Mouse (Mus musculus): ENCODE results near the gene Hba-x. TPM values are rescaled to one million over a fixed set of nuclear protein-coding genes. Genes with fewer than 3 reads are reported as not detected.

Hba-x gene
- polyA plus RNA-seq, 1 experiment from 2014 or later, result 300 TPM

DNA sequence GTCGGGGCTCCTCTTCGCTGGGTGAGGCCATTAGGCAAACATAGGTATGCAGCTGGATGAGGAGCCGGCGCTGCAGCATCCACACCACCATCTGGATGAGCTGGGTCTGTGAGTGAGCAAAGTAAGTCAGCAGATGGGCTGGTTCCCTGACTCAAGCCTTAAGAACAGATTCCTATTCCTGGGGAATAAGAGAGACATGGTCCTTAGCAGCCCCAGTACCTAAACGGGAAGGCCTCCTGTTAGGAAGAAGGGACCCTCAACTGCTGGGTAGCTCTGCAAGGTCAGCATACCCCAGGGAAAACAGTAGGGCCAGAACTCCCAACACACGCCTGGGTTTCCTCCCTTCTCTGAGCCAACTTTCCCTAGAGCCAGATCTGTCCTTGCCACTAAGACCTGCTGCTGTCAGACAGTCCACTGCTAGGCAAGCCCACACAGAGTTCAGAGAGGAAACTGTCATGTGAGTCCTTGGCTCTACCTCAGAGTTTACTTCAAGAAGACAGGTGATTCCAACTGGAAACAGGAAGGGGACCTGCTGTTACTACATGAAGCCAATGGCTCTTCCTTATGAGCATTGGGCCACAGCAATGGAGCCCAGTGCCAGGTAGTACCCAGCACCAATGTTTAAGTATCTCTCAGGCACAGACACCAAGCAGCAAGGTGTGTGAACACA lies 41.2 kb upstream of the Hba-x start:
- Histone ChIP-seq H3K9me3 (ENCODE audit: control insufficient read depth, low read length) (no peaks in the 10 kb centered on the region), H3K4me3 (ENCODE audit: control insufficient read depth in 1 of 2, insufficient read depth in 1 of 2, low read depth in 1 of 2, low read length in 2 of 2) (no peak overlapping the region), H3K27me3 (ENCODE audit: control insufficient read depth, insufficient read depth, low read length) (no peaks in the 10 kb centered on the region), H3K4me1 (ENCODE audit: control insufficient read depth in 2 of 2, insufficient read depth in 2 of 2, low read length in 2 of 2) (peaks cover 5 to 17% of the 10 kb centered on the region in 2 experiments; a peak in 3 of 4 replicates), H3K27ac (replicated peaks in 1 of 2; ENCODE audit: control insufficient read depth in 1 of 2, insufficient read depth in 1 of 2, low read depth in 2 of 2, low read length in 2 of 2) (no peak overlapping the region), H3K36me3 (ENCODE audit: control insufficient read depth, insufficient read depth, low read length) (peaks cover 76% of the 10 kb centered on the region), H3K9ac (ENCODE audit: low read length) (no peak overlapping the region), H3K4me2 (ENCODE audit: low read length) (no peak overlapping the region)
- ATAC-seq (ENCODE audit: insufficient number of reproducible peaks, insufficient read depth, low FRiP score, low read depth), result no peak
- WGBS, result 89% methylated on average over 6 of the region's 6 CpGs

DNA sequence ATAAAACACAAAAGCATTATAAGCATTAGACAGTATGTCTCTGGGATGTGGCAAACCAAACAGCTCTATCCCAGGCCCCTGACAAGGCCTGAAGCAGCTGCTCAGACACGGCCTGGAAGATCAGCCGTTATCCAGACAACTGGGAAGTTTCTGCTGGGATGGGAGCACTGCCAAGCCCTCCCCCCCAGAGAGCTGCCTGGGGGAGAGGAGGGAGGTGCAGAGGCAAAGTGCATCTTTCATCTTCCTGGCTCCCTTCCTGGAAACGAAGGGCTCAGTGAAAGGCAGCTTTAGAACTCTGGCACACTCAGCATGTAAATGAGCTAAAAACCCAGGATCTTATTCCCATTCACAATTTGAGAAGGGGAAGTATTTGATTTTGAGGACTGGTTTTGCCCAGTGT lies 40.6 kb upstream of the Hba-x start:
- Histone ChIP-seq H3K9me3 (ENCODE audit: control insufficient read depth, low read length) (no peaks in the 10 kb centered on the region), H3K4me3 (ENCODE audit: control insufficient read depth in 1 of 2, insufficient read depth in 1 of 2, low read depth in 1 of 2, low read length in 2 of 2) (no peak overlapping the region), H3K27me3 (ENCODE audit: control insufficient read depth, insufficient read depth, low read length) (no peaks in the 10 kb centered on the region), H3K27ac (replicated peaks in 1 of 2; ENCODE audit: control insufficient read depth in 1 of 2, insufficient read depth in 1 of 2, low read depth in 2 of 2, low read length in 2 of 2) (no peak overlapping the region), H3K4me2 (ENCODE audit: low read length) (no peak overlapping the region), H3K9ac (ENCODE audit: low read length) (peak overlapping the region; percentile 10; the same call in 1 of the 2 replicates), H3K4me1 (ENCODE audit: control insufficient read depth in 2 of 2, insufficient read depth in 2 of 2, low read length in 2 of 2) (peaks cover 5 to 17% of the 10 kb centered on the region in 2 experiments; a peak in 3 of 4 replicates), H3K36me3 (ENCODE audit: control insufficient read depth, insufficient read depth, low read length) (peaks cover 75% of the 10 kb centered on the region)
- ATAC-seq (ENCODE audit: insufficient number of reproducible peaks, insufficient read depth, low FRiP score, low read depth), result peak; percentile 45; the same call in 1 of the 2 replicates
- WGBS, result 18% methylated on average over 3 of the region's 3 CpGs

DNA sequence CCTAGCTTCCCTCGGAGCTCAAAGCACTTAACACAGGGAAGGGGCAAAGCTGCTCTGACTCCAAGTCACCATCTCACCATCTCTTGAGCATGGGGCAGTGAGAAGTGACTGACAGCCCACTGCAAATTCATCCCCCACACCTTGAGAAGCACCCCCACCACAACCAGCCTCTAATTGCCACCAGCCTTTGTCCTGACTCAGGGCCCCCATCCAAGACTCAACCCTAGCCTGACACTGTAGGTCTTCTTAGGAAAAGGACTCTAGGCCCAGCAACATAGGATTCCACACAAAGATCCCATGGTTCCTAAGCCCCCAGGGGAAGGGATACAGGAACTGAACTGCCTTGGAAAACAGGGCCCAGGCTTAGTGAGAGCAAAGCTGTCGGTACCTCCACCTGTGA lies 40.1 kb upstream of the Hba-x start:
- Histone ChIP-seq H3K4me2 (ENCODE audit: low read length) (no peak overlapping the region), H3K4me1 (ENCODE audit: control insufficient read depth in 2 of 2, insufficient read depth in 2 of 2, low read length in 2 of 2) (peaks cover 5 to 17% of the 10 kb centered on the region in 2 experiments; a peak in 3 of 4 replicates), H3K9ac (ENCODE audit: low read length) (0 out of 2 replicates have a peak overlapping the region, but pooled peaks have one; percentile 10), H3K36me3 (ENCODE audit: control insufficient read depth, insufficient read depth, low read length) (peaks cover 75% of the 10 kb centered on the region), H3K27ac (replicated peaks in 1 of 2; ENCODE audit: control insufficient read depth in 1 of 2, insufficient read depth in 1 of 2, low read depth in 2 of 2, low read length in 2 of 2) (no peak overlapping the region), H3K27me3 (ENCODE audit: control insufficient read depth, insufficient read depth, low read length) (no peaks in the 10 kb centered on the region), H3K4me3 (ENCODE audit: control insufficient read depth in 1 of 2, insufficient read depth in 1 of 2, low read depth in 1 of 2, low read length in 2 of 2) (no peak overlapping the region), H3K9me3 (ENCODE audit: control insufficient read depth, low read length) (no peaks in the 10 kb centered on the region)
- ATAC-seq (ENCODE audit: insufficient number of reproducible peaks, insufficient read depth, low FRiP score, low read depth), result no peak
- WGBS, result 48% methylated on average over 2 of the region's 2 CpGs

DNA sequence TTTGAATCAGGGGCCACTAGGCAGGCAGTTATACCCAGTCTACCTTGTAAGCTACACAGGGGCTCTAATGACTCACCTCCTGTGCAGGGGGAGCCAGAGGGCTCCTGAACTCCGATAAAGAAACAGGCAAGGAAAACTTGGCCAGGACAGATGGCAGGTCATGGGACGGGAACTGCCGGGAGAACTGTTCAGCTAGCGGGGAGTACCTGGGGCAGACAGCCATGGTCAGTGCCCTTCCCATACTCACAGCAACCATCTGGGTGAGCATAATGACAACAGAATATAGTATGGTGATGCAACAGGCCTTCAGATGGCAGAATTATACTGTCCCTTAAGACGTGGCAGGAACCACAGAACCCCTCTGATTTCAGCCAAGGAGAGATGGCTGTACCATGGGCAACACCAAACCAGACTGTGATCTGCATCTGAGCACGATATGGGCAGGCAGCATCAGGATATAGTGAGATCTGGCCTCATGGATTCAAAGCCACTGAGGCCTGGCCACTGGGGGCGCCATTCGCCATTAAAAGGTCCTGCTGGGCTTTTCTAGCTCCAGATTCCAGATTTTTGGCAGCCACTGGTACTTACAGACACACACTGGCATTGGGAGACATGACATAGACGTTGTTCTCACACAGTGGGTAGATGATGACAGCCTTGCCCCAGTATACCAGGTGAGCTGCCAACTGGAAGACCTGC lies 39.3 kb upstream of the Hba-x start:
- WGBS, result 62% methylated on average over 9 of the region's 9 CpGs
- Histone ChIP-seq H3K36me3 (ENCODE audit: control insufficient read depth, insufficient read depth, low read length) (peaks cover 75% of the 10 kb centered on the region), H3K27me3 (ENCODE audit: control insufficient read depth, insufficient read depth, low read length) (no peaks in the 10 kb centered on the region), H3K9me3 (ENCODE audit: control insufficient read depth, low read length) (no peaks in the 10 kb centered on the region), H3K4me1 (ENCODE audit: control insufficient read depth in 2 of 2, insufficient read depth in 2 of 2, low read length in 2 of 2) (peaks cover 5 to 17% of the 10 kb centered on the region in 2 experiments; a peak in 3 of 4 replicates), H3K27ac (replicated peaks in 1 of 2; ENCODE audit: control insufficient read depth in 1 of 2, insufficient read depth in 1 of 2, low read depth in 2 of 2, low read length in 2 of 2) (no peak overlapping the region), H3K4me3 (ENCODE audit: control insufficient read depth in 1 of 2, insufficient read depth in 1 of 2, low read depth in 1 of 2, low read length in 2 of 2) (no peak overlapping the region), H3K9ac (ENCODE audit: low read length) (no peak overlapping the region), H3K4me2 (ENCODE audit: low read length) (no peak overlapping the region)
- ATAC-seq (ENCODE audit: insufficient number of reproducible peaks, insufficient read depth, low FRiP score, low read depth), result no peak

DNA sequence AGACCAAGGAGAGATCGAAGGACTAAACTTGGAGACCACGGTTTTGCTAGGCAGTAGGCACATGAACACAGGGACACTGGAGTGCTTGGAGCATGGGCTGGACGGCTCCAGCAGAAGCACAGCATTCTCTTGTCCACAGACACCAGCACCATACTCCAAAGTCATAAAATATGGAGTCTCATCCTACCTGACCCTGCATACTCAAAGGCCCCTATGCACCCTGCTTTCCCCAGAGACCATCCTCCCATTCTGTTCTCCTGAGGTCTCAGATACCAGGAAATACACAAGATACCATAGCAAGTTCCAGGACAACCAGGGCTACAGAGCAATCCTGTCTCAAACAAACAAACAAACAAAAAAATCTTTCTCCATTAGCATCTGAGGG lies 38.8 kb upstream of the Hba-x start:
- no peak overlapping the region for H3K4me3 ChIP-seq (ENCODE audit: control insufficient read depth in 1 of 2, insufficient read depth in 1 of 2, low read depth in 1 of 2, low read length in 2 of 2)
- 76% methylated on average over 3 of the region's 3 CpGs for WGBS
- peaks cover 73% of the 10 kb centered on the region for H3K36me3 ChIP-seq (ENCODE audit: control insufficient read depth, insufficient read depth, low read length)
- H3K4me2 ChIP-seq (ENCODE audit: low read length), result no peak overlapping the region
- no peak for ATAC-seq (ENCODE audit: insufficient number of reproducible peaks, insufficient read depth, low FRiP score, low read depth)
- no peak overlapping the region for H3K9ac ChIP-seq (ENCODE audit: low read length)
- H3K27ac ChIP-seq (replicated peaks in 1 of 2; ENCODE audit: control insufficient read depth in 1 of 2, insufficient read depth in 1 of 2, low read depth in 2 of 2, low read length in 2 of 2), result no peak overlapping the region
- no peaks in the 10 kb centered on the region for H3K9me3 ChIP-seq (ENCODE audit: control insufficient read depth, low read length)
- peaks cover 5 to 17% of the 10 kb centered on the region in 2 experiments; a peak in 3 of 4 replicates for H3K4me1 ChIP-seq (ENCODE audit: control insufficient read depth in 2 of 2, insufficient read depth in 2 of 2, low read length in 2 of 2)
- H3K27me3 ChIP-seq (ENCODE audit: control insufficient read depth, insufficient read depth, low read length), result no peaks in the 10 kb centered on the region

DNA sequence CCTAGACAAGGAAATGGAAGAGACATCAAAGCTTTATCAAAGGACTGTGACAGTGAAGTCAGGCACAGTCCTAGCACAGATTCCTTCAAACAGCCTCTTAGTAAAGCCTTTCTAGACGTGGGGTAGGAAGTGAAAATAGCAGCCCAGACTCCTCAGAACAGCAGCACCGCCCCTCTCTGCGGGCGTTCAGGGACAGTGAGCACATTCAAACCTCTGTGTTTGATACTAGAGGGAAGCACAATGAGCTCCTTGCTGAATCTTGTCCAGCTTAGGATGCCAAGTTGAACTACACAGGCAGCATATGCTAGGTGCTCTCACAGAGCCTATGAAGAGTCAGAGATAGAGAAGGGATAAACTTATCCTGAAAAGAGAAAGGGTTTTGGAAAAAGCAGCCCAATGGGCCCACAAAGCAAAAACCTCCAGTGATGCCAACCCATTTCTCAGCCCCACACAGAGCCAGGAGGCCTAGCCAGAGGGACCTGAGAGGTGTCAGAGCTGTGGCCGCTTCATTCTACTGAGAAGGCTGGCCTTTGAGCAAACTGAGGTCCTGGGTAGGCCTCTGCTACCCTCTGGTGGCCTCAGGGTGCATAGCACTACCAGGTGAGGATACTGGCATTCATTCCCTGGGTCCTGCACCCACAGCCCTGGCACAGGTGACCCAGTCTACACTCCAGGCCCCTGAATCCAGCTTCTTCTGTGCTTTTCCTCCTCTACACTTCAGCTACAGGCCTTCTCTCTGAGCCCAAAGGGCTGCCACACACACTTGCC lies 37.9 kb upstream of the Hba-x start:
- no peak overlapping the region for H3K4me3 ChIP-seq (ENCODE audit: control insufficient read depth in 1 of 2, insufficient read depth in 1 of 2, low read depth in 1 of 2, low read length in 2 of 2)
- H3K9me3 ChIP-seq (ENCODE audit: control insufficient read depth, low read length), result no peaks in the 10 kb centered on the region
- peaks cover 66% of the 10 kb centered on the region for H3K36me3 ChIP-seq (ENCODE audit: control insufficient read depth, insufficient read depth, low read length)
- 71% methylated on average over 5 of the region's 5 CpGs for WGBS
- H3K4me1 ChIP-seq (ENCODE audit: control insufficient read depth in 2 of 2, insufficient read depth in 2 of 2, low read length in 2 of 2), result peaks cover 5 to 18% of the 10 kb centered on the region in 2 experiments; a peak in 3 of 4 replicates
- H3K27me3 ChIP-seq (ENCODE audit: control insufficient read depth, insufficient read depth, low read length), result no peaks in the 10 kb centered on the region
- H3K4me2 ChIP-seq (ENCODE audit: low read length), result no peak overlapping the region
- ATAC-seq (ENCODE audit: insufficient number of reproducible peaks, insufficient read depth, low FRiP score, low read depth), result peak; percentile 51
- no peak overlapping the region for H3K9ac ChIP-seq (ENCODE audit: low read length)
- no peak overlapping the region for H3K27ac ChIP-seq (replicated peaks in 1 of 2; ENCODE audit: control insufficient read depth in 1 of 2, insufficient read depth in 1 of 2, low read depth in 2 of 2, low read length in 2 of 2)

DNA sequence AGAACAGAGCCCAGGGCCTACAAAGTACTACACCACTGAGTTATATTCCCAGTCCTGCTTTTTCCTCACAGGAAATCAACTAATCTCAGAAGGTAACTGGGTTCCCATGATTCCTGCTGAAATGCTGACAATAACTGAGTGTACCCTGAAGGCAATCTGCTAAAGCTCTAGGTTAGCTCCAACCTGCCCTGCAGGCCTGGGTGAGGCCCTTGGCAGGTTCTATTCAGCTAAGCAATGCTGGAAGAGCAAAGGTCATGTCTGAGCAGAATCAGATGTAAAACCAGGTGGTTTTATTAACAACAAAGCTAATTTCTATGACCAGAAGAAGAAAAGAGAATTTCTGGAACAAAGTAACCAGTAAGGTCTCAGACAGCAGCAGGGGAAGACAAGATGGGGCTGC lies 34.8 kb upstream of the Hba-x start:
- Histone ChIP-seq H3K9me3 (ENCODE audit: control insufficient read depth, low read length) (no peaks in the 10 kb centered on the region), H3K4me3 (ENCODE audit: control insufficient read depth in 1 of 2, insufficient read depth in 1 of 2, low read depth in 1 of 2, low read length in 2 of 2) (no peak overlapping the region), H3K4me2 (ENCODE audit: low read length) (no peak overlapping the region), H3K36me3 (ENCODE audit: control insufficient read depth, insufficient read depth, low read length) (peaks cover 71% of the 10 kb centered on the region), H3K27me3 (ENCODE audit: control insufficient read depth, insufficient read depth, low read length) (no peaks in the 10 kb centered on the region), H3K27ac (replicated peaks in 1 of 2; ENCODE audit: control insufficient read depth in 1 of 2, insufficient read depth in 1 of 2, low read depth in 2 of 2, low read length in 2 of 2) (no peak overlapping the region), H3K4me1 (ENCODE audit: control insufficient read depth in 2 of 2, insufficient read depth in 2 of 2, low read length in 2 of 2) (peaks cover 6 to 14% of the 10 kb centered on the region in 2 experiments), H3K9ac (ENCODE audit: low read length) (no peak overlapping the region)
- ATAC-seq (ENCODE audit: insufficient number of reproducible peaks, insufficient read depth, low FRiP score, low read depth), result no peak
